Comparison of ENCODE assay signal across 16 mouse cellular contexts in the genomic region with DNA sequence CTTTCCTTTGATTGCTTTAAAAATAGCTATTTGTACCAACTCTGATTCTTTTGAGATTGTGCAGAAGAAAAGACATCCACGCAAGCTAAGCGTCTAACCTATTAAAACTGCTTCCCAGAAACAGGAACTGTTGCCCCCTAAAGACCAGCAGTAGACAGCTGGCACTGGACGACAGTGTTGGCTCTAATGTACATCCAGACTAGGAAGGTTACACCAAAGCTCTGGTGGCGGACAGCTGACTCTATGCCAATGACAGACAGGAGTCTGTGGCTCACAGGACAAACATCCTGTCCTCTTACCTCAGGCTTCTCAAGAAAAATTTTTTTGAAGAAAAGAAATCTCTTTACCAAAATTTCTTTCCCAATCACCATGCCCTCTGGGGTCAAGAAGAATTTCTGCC.
"Had no signal": no experiment of that assay in that cellular context is flagged by ENCODE, and none has a peak within 500 bp of the region (broad histone marks: within the 10 kb centered on the region; RNA-seq: fewer than 3 reads in every experiment).

No protein-coding gene starts in this region.

- H3K9ac ChIP-seq: limb, embryonic 15.5 days; liver, embryonic 12.5 days; lung, embryonic 14.5 days; midbrain, embryonic 15.5 days; neural tube, embryonic 13.5 days; stomach, embryonic 15.5 days had no signal

- H3K36me3 ChIP-seq: limb, embryonic 15.5 days; liver, embryonic 12.5 days; midbrain, embryonic 15.5 days; neural tube, embryonic 13.5 days; stomach, embryonic 15.5 days had no signal

- H3K27me3 ChIP-seq: limb, embryonic 15.5 days; liver, embryonic 12.5 days; megakaryocyte, embryonic 14.5 days; midbrain, embryonic 15.5 days; neural tube, embryonic 13.5 days; stomach, embryonic 15.5 days had no signal

- H3K4me1 ChIP-seq: limb, embryonic 15.5 days; liver, embryonic 12.5 days; megakaryocyte, embryonic 14.5 days; stomach, embryonic 15.5 days had no signal

- ATAC-seq: liver, embryonic 12.5 days; midbrain, embryonic 15.5 days had no signal

- H3K27ac ChIP-seq: limb, embryonic 15.5 days; liver, embryonic 12.5 days; macrophage; midbrain, embryonic 15.5 days; neural tube, embryonic 13.5 days; stomach, embryonic 15.5 days had no signal

- DNase-seq: kidney, adult 2 months; kidney, postnatal 36 days; lung, embryonic 14.5 days; lung, postnatal 14 days; retina, postnatal 1 day; right cerebral cortex, postnatal 4 days; thymus, adult 2 months; thymus, postnatal 25 days had no signal

- H3K4me3 ChIP-seq: limb, embryonic 15.5 days; liver, embryonic 12.5 days; megakaryocyte, embryonic 14.5 days; midbrain, embryonic 15.5 days; neural tube, embryonic 13.5 days; stomach, embryonic 15.5 days had no signal

- H3K9me3 ChIP-seq: limb, embryonic 15.5 days; liver, embryonic 12.5 days; midbrain, embryonic 15.5 days; neural tube, embryonic 13.5 days; stomach, embryonic 15.5 days had no signal

- H3K4me2 ChIP-seq: limb, embryonic 15.5 days; liver, embryonic 12.5 days; lung, embryonic 14.5 days; midbrain, embryonic 11.5 days; midbrain, embryonic 15.5 days; neural tube, embryonic 13.5 days; stomach, embryonic 15.5 days had no signal
